Mouse (Mus musculus) liver, embryonic 13.5 days (tissue): ENCODE measurements around the gene Fcrla. TPM values are rescaled to one million over a fixed set of nuclear protein-coding genes. Genes with fewer than 3 reads are reported as not detected.
"Not testable (repeated sequence)": the region's sequence is repeated elsewhere in the genome, so short reads cannot be mapped to it uniquely, and the experiment has no call there.

Experiments
- ATAC-seq: fragments of 200-750 bp; cut with Nextera tagmentation; 2 replicates; pipeline ENCODE4 v1.8.0; 2017; ENCODE audit warnings: low read depth, mild to moderate bottlenecking, moderate number of reproducible peaks, moderate library complexity
- DNase-seq: peaks from one replicate; pipeline ENCODE4 v3.0.0; 2022
- H3K27ac ChIP-seq: fragments of 300-500 bp; sonication (generic); 2 replicates; pipeline ENCODE4 v1.5.1; 2015; ENCODE audit warnings: moderate library complexity, mild to moderate bottlenecking, inconsistent platforms
- H3K27me3 ChIP-seq: fragments of 300-500 bp; sonication (generic); 2 replicates; pipeline ENCODE4 v1.6.1; 2015; ENCODE audit warnings: mild to moderate bottlenecking, inconsistent platforms
- H3K36me3 ChIP-seq: fragments of 300-500 bp; sonication (generic); 2 replicates; pipeline ENCODE4 v1.6.1; 2015; ENCODE audit warnings: mild to moderate bottlenecking, inconsistent platforms
- H3K4me1 ChIP-seq: fragments of 300-500 bp; sonication (generic); replicated peaks from 2 replicates; pipeline ENCODE4 v1.6.1; 2015; ENCODE audit warnings: inconsistent platforms
- H3K4me2 ChIP-seq: fragments of 300-500 bp; sonication (generic); 2 replicates; pipeline ENCODE4 v1.6.1; 2015; ENCODE audit warnings: inconsistent platforms, mild to moderate bottlenecking, moderate library complexity
- H3K4me3 ChIP-seq: fragments of 300-500 bp; sonication (generic); replicated peaks from 2 replicates; pipeline ENCODE4 v1.5.1; 2015; ENCODE audit warnings: mild to moderate bottlenecking, inconsistent platforms
- H3K9ac ChIP-seq: fragments of 300-500 bp; sonication (generic); 2 replicates; pipeline ENCODE4 v1.6.1; 2015; ENCODE audit warnings: mild to moderate bottlenecking, inconsistent platforms
- H3K9me3 ChIP-seq: fragments of 300-500 bp; sonication (generic); replicated peaks from 2 replicates; pipeline ENCODE4 v1.6.1; 2016; ENCODE audit warnings: inconsistent platforms
- WGBS: fragments of 180-500 bp; shearing (Covaris S2); methylation state at CpG from one replicate; pipeline ENCODE4 v1.1.7; 2015; ENCODE audit not compliant: insufficient replicate concordance; 5-methylcytosine and 5-hydroxymethylcytosine counted together
- polyA plus RNA-seq: library from polyadenylated mRNA; unstranded; fragments of >200 nt; fragmentation: Nextera tagmentation; extraction: Ambion mirVana; gene quantifications from 2 replicates; pipeline ENCODE4 v1.2.1, GENCODE M21; 2015

The Fcrla gene
- polyA plus RNA-seq, 1 experiment from 2014 or later: 0.24 TPM

DNA sequence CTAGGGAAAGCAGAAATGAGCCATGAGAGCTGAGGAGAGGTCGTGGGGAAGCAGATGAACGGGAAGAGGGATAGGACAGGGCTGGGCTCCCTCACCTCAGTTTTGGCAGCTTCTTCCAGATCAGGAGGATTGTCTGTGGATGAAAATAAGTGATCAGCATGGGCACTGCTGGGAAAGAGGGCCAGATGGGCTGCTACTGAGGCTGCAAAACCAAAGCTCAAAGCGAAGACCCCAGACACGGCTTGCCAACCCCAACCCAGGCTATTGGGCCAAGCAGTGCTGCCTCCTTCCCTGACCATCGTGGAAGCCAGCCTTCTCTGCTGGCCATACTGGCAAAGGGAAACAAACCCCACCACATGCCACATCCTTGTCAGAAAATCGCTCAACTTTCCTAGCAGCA is 33.7 kb upstream of the Fcrla start:
- Histone ChIP-seq H3K9me3 (no peaks in the 10 kb centered on the region), H3K27ac (no peak overlapping the region), H3K36me3 (no peaks in the 10 kb centered on the region), H3K27me3 (no peaks in the 10 kb centered on the region), H3K9ac (no peak overlapping the region), H3K4me2 (no peak overlapping the region), H3K4me3 (no peak overlapping the region), H3K4me1 (peaks cover 13% of the 10 kb centered on the region)
- WGBS: 63% methylated on average over 6 of the region's 6 CpGs
- DNase-seq (no peak), ATAC-seq (no peak)

DNA sequence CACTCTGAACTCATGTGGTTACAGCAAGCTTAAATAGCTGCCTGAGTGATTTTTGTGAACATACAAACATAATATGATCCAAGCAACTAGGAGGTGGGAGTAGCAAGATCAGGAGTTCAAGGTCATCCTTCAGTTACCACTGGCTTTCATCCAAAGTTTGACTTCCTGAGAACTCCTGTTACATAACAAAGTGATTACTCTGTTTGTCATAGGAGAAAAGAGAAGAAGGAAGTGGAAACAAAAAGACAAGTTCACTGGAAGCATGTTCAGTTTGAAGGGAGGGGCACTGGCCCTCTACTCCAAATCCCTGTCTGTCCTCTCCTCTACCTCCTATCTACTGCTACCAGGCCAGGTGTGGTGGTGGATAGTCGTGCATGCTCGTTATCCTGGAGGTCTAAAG is 32.4 kb upstream of the Fcrla start:
- 14% methylated on average over 2 of the region's 2 CpGs for WGBS
- no peak overlapping the region for H3K4me2 ChIP-seq
- no peaks in the 10 kb centered on the region for H3K9me3 ChIP-seq
- H3K4me3 ChIP-seq: no peak overlapping the region
- H3K27ac ChIP-seq: no peak overlapping the region
- H3K27me3 ChIP-seq: no peaks in the 10 kb centered on the region
- H3K4me1 ChIP-seq: peaks cover 13% of the 10 kb centered on the region
- ATAC-seq (no peak), DNase-seq (no peak)
- no peaks in the 10 kb centered on the region for H3K36me3 ChIP-seq
- no peak overlapping the region for H3K9ac ChIP-seq

DNA sequence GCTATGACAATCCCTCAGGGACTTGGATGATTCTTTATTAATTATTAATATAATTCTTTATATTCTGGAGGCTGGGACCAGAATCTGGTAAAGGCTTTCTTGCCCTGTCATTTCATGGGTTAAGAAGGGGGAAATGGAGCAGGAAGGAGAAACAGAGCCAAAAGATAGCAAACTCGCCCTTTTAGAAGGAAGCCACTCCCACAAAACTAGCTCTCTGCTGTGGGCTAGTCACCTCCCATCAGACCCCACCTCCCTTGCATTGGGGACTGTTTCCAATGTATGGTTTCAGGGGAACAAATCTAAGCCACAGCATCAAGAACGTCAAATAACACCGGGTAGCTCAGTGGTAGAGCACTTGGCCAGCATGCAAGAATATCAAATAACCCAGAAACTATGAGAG is 30.8 kb upstream of the Fcrla start:
- no peak overlapping the region for H3K9ac ChIP-seq
- H3K27ac ChIP-seq: no peak overlapping the region
- WGBS: 30% methylated on average over 3 of the region's 3 CpGs
- no peaks in the 10 kb centered on the region for H3K27me3 ChIP-seq
- no peak for ATAC-seq
- no peaks in the 10 kb centered on the region for H3K9me3 ChIP-seq
- H3K4me1 ChIP-seq: peaks cover 13% of the 10 kb centered on the region
- DNase-seq: no peak
- H3K36me3 ChIP-seq: no peaks in the 10 kb centered on the region
- H3K4me2 ChIP-seq: no peak overlapping the region
- H3K4me3 ChIP-seq: no peak overlapping the region

DNA sequence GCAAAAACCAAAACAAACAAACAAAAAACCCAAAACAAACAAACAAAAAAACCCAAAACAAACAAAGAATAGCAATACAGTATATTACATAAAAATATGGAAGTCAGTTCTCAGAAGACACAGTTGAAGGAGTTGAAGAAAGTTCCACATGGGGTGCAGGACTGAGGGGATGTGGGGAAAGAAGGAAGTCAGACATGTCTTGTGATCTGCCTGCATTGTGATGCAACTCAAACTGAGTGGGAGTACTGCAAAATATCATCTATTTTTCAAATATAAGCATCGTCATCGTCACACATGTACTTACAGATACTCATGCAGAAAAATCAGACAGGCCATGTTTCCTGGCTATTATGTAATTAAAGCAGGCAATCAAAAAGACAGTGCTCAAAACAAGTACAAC is 25.8 kb upstream of the Fcrla start:
- Histone ChIP-seq H3K4me2 (no peak overlapping the region), H3K9me3 (no peaks in the 10 kb centered on the region), H3K27ac (no peak overlapping the region), H3K36me3 (no peaks in the 10 kb centered on the region), H3K4me3 (no peak overlapping the region), H3K9ac (no peak overlapping the region), H3K4me1 (peaks cover 7% of the 10 kb centered on the region), H3K27me3 (no peaks in the 10 kb centered on the region)
- ATAC-seq (no peak), DNase-seq (no peak)
- WGBS: 50% methylated on average over 2 of the region's 2 CpGs

DNA sequence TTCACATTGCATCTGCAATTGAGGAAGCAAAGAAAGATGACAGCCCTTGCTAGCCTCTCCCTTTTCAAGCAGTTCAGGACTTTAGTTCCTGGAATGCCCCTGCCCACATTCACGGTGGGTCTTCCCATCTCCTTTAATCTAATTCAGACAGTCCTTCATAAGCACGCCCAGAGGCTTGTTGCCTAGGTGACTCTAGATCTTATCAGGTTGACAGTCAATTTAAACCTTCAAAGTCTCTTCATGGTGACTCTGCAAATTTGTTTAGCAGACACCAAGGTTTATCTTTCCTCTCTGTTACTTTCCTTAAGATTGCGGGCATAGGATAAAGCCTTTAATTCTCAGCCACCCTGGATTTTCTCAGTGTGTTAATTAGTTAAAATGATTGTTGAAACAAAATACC is 23.4 kb upstream of the Fcrla start:
- no peak overlapping the region for H3K9ac ChIP-seq
- H3K36me3 ChIP-seq: no peaks in the 10 kb centered on the region
- ATAC-seq: peak; percentile 29; the same call in 1 of the 2 replicates
- H3K9me3 ChIP-seq: peaks cover 6% of the 10 kb centered on the region; the same call in 1 of the 2 replicates
- peaks cover 7% of the 10 kb centered on the region for H3K4me1 ChIP-seq
- no peak overlapping the region for H3K4me3 ChIP-seq
- H3K27ac ChIP-seq: no peak overlapping the region
- no peak overlapping the region for H3K4me2 ChIP-seq
- peak; percentile 24 for DNase-seq
- no peaks in the 10 kb centered on the region for H3K27me3 ChIP-seq
- 13% methylated on average over 3 of the region's 3 CpGs for WGBS

DNA sequence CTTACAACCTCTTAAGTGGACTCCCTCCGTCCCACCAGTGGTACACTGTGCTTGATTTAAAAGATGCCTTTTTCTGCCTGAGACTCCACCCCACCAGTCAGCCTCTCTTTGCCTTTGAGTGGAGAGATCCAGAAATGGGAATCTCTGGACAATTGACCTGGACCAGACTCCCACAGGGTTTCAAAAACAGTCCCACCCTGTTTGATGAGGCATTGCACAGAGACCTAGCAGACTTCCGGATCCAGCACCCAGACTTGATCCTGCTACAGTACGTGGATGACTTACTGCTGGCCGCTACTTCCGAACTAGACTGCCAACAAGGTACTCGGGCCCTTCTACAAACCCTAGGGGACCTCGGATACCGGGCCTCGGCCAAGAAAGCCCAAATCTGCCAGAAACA is 17.5 kb upstream of the Fcrla start:
- ATAC-seq, H3K27ac ChIP-seq, H3K36me3 ChIP-seq, DNase-seq, H3K4me1 ChIP-seq, H3K4me3 ChIP-seq, H3K4me2 ChIP-seq, H3K27me3 ChIP-seq, H3K9ac ChIP-seq: not testable (repeated sequence)
- peaks cover 20% of the 10 kb centered on the region; the same call in 1 of the 2 replicates for H3K9me3 ChIP-seq
- 95% methylated on average over 8 of the region's 9 CpGs for WGBS

DNA sequence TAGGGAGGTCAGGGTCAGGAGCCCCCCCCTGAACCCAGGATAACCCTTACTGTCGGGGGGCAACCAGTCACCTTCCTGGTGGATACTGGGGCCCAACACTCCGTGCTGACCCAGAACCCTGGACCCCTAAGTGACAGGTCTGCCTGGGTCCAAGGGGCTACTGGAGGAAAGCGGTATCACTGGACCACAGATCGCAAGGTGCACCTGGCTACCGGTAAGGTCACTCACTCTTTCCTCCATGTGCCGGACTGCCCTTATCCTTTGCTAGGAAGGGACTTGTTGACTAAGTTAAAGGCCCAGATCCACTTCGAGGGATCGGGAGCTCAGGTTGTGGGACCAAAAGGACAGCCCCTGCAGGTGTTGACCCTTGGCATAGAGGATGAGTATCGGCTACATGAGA is 16.8 kb upstream of the Fcrla start:
- WGBS: 90% methylated on average over 9 of the region's 9 CpGs
- not testable (repeated sequence) for H3K4me3 ChIP-seq, H3K4me2 ChIP-seq, DNase-seq, ATAC-seq, H3K36me3 ChIP-seq, H3K4me1 ChIP-seq, H3K9ac ChIP-seq, H3K27me3 ChIP-seq, H3K27ac ChIP-seq
- peaks cover 20% of the 10 kb centered on the region; the same call in 1 of the 2 replicates for H3K9me3 ChIP-seq

DNA sequence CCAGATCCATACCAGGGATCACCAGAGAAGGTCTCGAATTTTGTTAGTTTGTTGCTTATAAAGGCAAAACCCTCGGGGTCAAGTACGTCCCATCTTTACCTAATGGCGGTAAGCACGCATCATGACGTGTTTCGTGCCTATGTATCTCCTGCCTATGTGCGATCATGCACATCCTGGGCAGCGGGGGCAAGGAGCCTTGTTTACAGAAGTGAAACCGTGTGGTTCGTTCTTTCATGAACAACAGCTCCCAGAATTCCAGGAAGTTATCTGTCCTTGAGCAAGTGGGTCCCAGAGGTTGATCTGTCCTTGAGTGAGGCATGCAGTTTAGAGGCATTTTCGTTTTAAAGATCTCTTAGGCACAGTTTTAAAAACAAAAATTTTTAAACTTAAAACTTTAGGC is 11.9 kb upstream of the Fcrla start:
- no peaks in the 10 kb centered on the region for H3K4me1 ChIP-seq
- no peak overlapping the region for H3K4me3 ChIP-seq
- 74% methylated on average over 12 of the region's 12 CpGs for WGBS
- H3K4me2 ChIP-seq: no peak overlapping the region
- H3K27ac ChIP-seq: no peak overlapping the region
- H3K36me3 ChIP-seq: no peaks in the 10 kb centered on the region
- DNase-seq: no peak
- ATAC-seq: no peak
- no peak overlapping the region for H3K9ac ChIP-seq
- no peaks in the 10 kb centered on the region for H3K27me3 ChIP-seq
- peaks cover 13% of the 10 kb centered on the region; the same call in 1 of the 2 replicates for H3K9me3 ChIP-seq

DNA sequence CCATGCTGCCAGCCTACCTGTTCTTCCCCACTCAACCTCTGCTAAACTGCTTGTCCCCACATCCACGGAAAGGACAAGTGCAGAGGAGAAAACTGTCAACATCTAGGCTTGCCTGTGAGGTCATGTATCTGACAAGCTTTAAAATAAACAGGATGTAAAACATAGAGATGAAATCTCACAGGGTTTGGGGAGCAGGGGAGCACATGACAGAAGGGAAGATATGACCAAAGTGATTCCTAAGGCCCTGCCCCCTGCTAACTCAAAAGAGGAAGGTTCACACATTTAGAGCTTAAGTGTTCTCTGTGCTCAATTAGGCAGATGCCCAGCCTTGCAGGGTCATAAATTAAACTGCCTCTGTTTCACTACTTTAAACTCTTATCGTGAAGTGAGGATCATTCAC is 7.0 kb upstream of the Fcrla start:
- no peak for ATAC-seq
- no peak overlapping the region for H3K4me2 ChIP-seq
- H3K36me3 ChIP-seq: no peaks in the 10 kb centered on the region
- no peak overlapping the region for H3K4me3 ChIP-seq
- no peaks in the 10 kb centered on the region for H3K4me1 ChIP-seq
- no peaks in the 10 kb centered on the region for H3K9me3 ChIP-seq
- no peak overlapping the region for H3K9ac ChIP-seq
- DNase-seq: no peak
- WGBS: 53% methylated on average over 2 of the region's 2 CpGs
- no peaks in the 10 kb centered on the region for H3K27me3 ChIP-seq
- no peak overlapping the region for H3K27ac ChIP-seq

DNA sequence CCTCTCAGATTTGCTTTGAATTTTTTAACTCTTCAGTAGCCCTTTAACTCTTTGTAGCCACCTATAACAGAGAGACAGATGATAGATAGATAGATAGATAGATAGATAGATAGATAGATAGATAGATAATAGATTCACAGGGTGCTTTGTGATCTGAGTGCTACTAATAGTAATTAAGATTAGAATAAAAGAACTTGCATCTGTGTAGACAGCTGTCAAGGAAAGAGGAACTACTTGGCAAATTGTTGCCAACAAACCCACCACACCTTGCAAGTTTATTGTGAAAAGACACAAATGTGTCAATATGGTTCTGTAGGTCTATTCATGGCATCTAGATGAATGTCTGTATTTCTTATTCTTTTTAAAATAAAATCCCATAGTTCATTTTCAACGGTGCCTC is 6.6 kb upstream of the Fcrla start:
- Histone ChIP-seq H3K9me3 (no peaks in the 10 kb centered on the region), H3K9ac (no peak overlapping the region), H3K36me3 (no peaks in the 10 kb centered on the region), H3K4me1 (no peaks in the 10 kb centered on the region), H3K27me3 (no peaks in the 10 kb centered on the region), H3K4me3 (no peak overlapping the region), H3K27ac (no peak overlapping the region), H3K4me2 (no peak overlapping the region)
- 60% methylated on average over 1 of the region's 1 CpGs for WGBS
- ATAC-seq: no peak
- no peak for DNase-seq

DNA sequence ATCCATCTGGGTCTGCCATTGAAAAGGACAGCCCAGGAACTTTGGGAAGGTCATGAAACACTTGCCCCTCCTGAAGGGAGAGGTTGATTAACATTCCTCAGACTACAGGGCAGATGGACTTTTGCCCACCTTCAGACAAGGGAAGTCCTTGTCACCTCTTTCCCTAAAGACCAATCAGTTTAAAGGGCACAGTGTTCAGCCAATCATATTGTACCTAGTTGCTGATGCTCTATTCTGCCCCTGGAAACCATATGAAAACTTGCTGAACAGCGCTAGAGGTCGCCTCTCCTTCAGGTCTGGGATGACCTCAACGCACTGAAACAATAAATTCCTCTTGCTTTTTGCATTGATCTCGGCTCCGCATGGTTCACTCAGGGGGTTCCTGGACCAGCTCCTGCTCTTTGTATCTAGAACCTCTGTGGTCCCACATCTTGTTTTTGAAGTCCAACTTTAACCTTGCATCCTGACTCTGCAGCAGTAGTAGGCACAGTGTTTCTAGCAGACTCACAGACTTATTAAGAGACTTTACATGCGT is 6.1 kb upstream of the Fcrla start:
- H3K4me1 ChIP-seq: no peaks in the 10 kb centered on the region
- H3K4me2 ChIP-seq: no peak overlapping the region
- WGBS: 68% methylated on average over 6 of the region's 6 CpGs
- DNase-seq: no peak
- H3K27ac ChIP-seq: no peak overlapping the region
- no peaks in the 10 kb centered on the region for H3K36me3 ChIP-seq
- H3K4me3 ChIP-seq: no peak overlapping the region
- no peaks in the 10 kb centered on the region for H3K27me3 ChIP-seq
- no peaks in the 10 kb centered on the region for H3K9me3 ChIP-seq
- ATAC-seq: no peak
- H3K9ac ChIP-seq: no peak overlapping the region

DNA sequence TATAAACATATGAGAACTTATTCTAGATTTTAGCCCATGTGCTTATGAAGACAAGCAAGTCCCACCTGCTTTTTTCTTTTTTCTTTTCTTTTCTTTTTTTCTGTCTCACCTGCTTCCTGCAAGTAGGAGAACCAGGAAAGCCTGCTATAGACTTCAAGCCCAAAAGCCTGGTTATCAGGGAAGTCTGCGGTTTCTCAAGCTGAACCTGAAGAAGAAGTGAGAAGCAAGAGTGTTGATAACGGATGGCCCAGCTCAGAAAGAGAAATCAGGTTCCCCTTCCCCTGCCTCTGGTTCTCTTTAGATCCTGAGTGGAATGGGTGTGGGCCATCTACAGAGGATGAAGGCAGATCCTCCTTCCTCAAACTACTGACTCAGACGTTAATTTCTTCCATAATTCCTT is 4.7 kb upstream of the Fcrla start:
- no peak overlapping the region for H3K9ac ChIP-seq
- H3K4me1 ChIP-seq: no peaks in the 10 kb centered on the region
- H3K27ac ChIP-seq: no peak overlapping the region
- DNase-seq (no peak), ATAC-seq (no peak)
- H3K36me3 ChIP-seq: no peaks in the 10 kb centered on the region
- 33% methylated on average over 3 of the region's 3 CpGs for WGBS
- H3K4me3 ChIP-seq: no peak overlapping the region
- no peak overlapping the region for H3K4me2 ChIP-seq
- H3K27me3 ChIP-seq: no peaks in the 10 kb centered on the region
- no peaks in the 10 kb centered on the region for H3K9me3 ChIP-seq
